Mouse (Mus musculus) neural tube, embryonic 15.5 days (tissue): Measurements from ENCODE around the gene Ralgps1. TPM values are rescaled to one million over a fixed set of nuclear protein-coding genes. Genes with fewer than 3 reads are reported as not detected.
A peak's percentile ranks its signal among the peaks of the same experiment; 100 is the strongest.
"Not testable (repeated sequence)": the region's sequence is repeated elsewhere in the genome, so short reads cannot be mapped to it uniquely, and the experiment has no call there.

Experiments used
- ATAC-seq: fragments of 200-750 bp; cut with Nextera tagmentation; 2 replicates; pipeline ENCODE4 v1.8.0; 2017; ENCODE audit warnings: mild to moderate bottlenecking, moderate TSS enrichment, moderate library complexity; ENCODE audit not compliant: low FRiP score
- H3K27ac ChIP-seq: fragments of 300-500 bp; sonication (generic); replicated peaks from 2 replicates; pipeline ENCODE4 v1.5.1; 2015; ENCODE audit warnings: mild to moderate bottlenecking, inconsistent platforms
- H3K27me3 ChIP-seq: fragments of 300-500 bp; sonication (generic); replicated peaks from 2 replicates; pipeline ENCODE4 v1.6.1; 2015; ENCODE audit warnings: inconsistent platforms
- H3K36me3 ChIP-seq: fragments of 300-500 bp; sonication (generic); 2 replicates; pipeline ENCODE4 v1.6.1; 2015; ENCODE audit warnings: inconsistent platforms
- H3K4me1 ChIP-seq: fragments of 300-500 bp; sonication (generic); 2 replicates; pipeline ENCODE4 v1.6.1; 2015; ENCODE audit warnings: inconsistent platforms
- H3K4me2 ChIP-seq: fragments of 300-500 bp; sonication (generic); 2 replicates; pipeline ENCODE4 v1.6.1; 2015; ENCODE audit warnings: inconsistent platforms, mild to moderate bottlenecking, moderate library complexity
- H3K4me3 ChIP-seq: fragments of 300-500 bp; sonication (generic); replicated peaks from 2 replicates; pipeline ENCODE4 v1.5.1; 2015; ENCODE audit warnings: mild to moderate bottlenecking, inconsistent platforms
- H3K9ac ChIP-seq: fragments of 300-500 bp; sonication (generic); replicated peaks from 2 replicates; pipeline ENCODE4 v1.6.1; 2015; ENCODE audit warnings: mild to moderate bottlenecking, inconsistent platforms
- H3K9me3 ChIP-seq: fragments of 300-500 bp; sonication (generic); replicated peaks from 2 replicates; pipeline ENCODE4 v1.6.1; 2016; ENCODE audit warnings: inconsistent platforms
- WGBS: fragments of 180-500 bp; shearing (Covaris S2); methylation state at CpG from one replicate; pipeline ENCODE4 v1.1.7; 2015; ENCODE audit warnings: mixed read lengths; 5-methylcytosine and 5-hydroxymethylcytosine counted together
- polyA plus RNA-seq: library from polyadenylated mRNA; unstranded; fragments of >200 nt; fragmentation: Nextera tagmentation; extraction: Ambion mirVana; gene quantifications from 2 replicates; pipeline ENCODE4 v1.2.1, GENCODE M21; 2015

Ralgps1 gene
- polyA plus RNA-seq, 1 experiment from 2014 or later = 34.9 TPM

DNA sequence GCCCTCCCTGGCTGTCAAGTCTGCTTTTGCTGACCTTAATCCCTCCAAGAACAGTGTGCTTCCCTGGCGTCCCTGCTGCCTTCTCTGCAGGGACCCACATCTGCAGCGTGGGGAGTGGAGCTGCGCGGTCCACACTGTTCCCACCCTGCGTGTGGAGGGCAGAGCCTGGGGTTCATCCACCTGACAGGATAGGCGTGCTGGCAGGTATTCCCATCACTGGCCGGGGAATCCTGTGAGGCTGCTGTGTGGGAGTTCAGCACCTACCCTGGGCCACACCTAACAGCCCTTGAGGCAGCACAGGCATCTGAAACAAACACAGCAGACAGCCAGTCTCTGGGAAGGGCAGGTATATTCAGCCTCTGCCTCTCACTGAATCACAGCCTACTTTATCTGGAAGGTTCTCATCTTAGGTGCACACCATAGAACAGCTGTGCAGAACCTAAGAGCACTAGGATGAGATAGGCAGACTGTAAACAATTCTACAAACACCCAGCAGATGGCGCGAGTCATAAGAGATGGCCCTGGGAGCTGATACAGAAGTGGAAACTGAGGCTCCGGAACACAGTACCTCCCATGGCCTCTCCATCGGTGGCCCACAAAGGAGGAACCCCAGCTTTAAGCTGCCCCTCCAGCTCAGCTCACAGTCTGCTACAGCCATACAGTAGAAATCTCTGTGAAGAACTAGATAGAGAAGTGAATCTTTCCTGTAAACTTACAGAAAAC is 152.2 kb downstream of the Ralgps1 start:
- H3K27me3 ChIP-seq = no peaks in the 10 kb centered on the region
- H3K4me1 ChIP-seq = peaks cover 51% of the 10 kb centered on the region
- 71% methylated on average over 11 of the region's 11 CpGs for WGBS
- no peak overlapping the region; the same call in 1 of the 2 replicates for H3K9ac ChIP-seq
- no peaks in the 10 kb centered on the region for H3K36me3 ChIP-seq
- H3K9me3 ChIP-seq = no peaks in the 10 kb centered on the region
- H3K4me3 ChIP-seq = no peak overlapping the region
- no peak overlapping the region for H3K27ac ChIP-seq
- ATAC-seq = no peak
- no peak overlapping the region for H3K4me2 ChIP-seq

DNA sequence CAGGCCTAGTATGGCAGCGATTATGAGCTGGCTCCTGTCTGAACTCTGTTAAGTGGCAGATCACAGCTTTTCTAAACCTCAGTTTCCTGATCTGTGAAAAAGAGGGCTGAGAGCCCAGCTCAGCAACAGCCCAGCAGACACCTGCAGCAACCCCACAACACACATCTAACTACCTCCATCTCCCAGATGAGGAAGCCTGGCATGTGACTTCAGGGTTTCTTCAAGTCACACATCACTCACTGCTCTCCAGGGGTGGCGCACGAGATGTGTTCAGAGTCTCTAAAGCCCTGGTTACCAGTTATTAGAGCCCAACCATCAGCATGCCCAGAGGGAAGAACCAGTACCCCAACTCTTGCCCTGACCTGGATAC is 153.9 kb downstream of the Ralgps1 start:
- Histone ChIP-seq H3K9me3 (no peaks in the 10 kb centered on the region), H3K4me2 (peak overlapping the region; percentile 56), H3K27ac (no peak overlapping the region), H3K36me3 (no peaks in the 10 kb centered on the region), H3K4me3 (no peak overlapping the region), H3K4me1 (peaks cover 46% of the 10 kb centered on the region), H3K27me3 (no peaks in the 10 kb centered on the region), H3K9ac (peak overlapping the region; percentile 29; the same call in 1 of the 2 replicates)
- ATAC-seq = no peak
- WGBS = 54% methylated on average over 3 of the region's 3 CpGs

DNA sequence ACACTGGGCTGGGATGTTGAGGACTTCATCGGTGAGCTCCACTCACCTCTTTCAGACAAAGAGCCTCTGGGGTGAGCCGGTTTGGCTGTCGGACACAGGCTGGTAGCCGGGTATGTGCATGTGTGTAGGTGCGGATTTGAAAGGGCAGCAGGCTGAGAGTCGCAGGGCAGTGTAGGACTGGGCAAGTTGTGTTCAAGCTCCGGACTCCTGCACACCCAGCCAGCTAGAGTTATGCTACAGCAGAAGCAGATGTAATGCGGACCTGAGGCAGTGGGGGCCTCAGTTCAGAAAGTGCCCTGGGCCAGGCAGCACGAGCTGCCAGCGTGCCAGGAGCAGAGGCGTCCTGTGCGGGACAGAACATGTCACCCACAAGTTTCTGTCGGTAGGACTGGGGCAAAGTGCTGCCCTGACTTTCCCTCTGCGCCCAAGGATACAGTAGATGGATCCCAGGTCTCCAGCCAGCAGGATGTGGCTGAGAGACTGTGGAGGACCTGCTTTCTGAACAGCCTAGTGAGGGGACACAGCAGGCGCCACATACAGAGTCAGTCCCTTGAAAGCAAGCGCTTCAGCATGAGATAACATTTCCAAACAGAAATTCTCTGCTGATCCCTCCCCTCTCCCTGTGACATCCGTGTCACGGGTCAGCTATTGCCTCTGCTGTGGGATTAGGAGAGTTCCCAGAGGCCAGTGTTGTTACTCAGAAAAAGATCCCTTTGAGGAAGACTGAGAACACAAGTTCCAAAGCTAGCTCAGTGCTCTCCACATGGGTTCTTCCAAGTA is 154.5 kb downstream of the Ralgps1 start:
- WGBS = 18% methylated on average over 18 of the region's 18 CpGs

DNA sequence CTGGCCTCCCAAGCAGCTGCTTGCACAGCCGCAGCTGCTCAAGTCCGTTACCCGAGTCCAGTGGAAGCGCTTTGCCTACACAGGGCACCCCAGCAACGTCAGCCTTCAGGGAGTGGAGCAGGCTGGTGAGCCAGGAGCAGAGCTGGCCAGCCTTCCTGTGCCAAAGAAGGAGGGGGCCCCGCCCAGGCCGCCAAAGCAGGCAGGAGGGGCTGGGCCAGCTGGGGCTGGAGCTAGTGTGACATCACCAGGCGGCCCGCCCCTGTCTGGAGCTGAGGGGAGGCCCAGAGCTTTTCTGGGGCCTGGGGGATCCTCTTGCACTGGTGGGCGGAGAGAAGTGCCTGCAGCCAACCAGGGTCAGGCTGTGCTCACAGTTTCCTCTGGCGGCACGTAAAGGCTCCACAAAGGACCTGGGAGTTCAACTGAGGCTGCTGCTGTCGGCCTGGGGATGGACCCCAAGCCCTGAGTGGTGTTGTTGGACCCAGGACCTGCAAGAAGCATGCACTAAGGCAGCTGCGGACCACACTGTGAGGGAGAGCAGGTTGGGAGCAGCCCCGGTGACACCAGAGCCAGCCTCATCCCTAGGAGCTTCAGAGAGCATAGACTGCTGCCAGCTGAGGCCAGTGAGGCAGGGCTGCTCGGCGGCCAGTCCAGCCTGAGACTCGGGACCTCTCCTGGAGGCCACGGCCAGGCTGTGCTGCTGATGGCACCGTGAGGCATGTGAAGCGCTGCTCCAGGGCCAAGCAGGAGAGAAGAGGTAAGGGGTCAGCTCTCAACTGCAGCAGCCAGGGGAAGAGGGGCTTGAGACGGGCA is 155.4 kb downstream of the Ralgps1 start, which contains the start of gene Angptl2:
Angptl2 (plus strand) TSS at position 370 of the 810 bp plus-strand sequence.
- Histone ChIP-seq H3K4me1 (peaks cover 43% of the 10 kb centered on the region), H3K4me3 (peak within 1 kb of the TSS; percentile 37), H3K27ac (peak within 1 kb of the TSS; percentile 76), H3K9ac (peak within 1 kb of the TSS; percentile 29), H3K36me3 (no peaks in the 10 kb centered on the region), H3K4me2 (peak within 1 kb of the TSS; percentile 56), H3K27me3 (no peaks in the 10 kb centered on the region), H3K9me3 (no peaks in the 10 kb centered on the region)
- peak; percentile 83 for ATAC-seq
- 5% methylated on average over 22 of the region's 22 CpGs for WGBS

More for the DNA sequence above, 154.5 kb downstream of the Ralgps1 start:
- Histone ChIP-seq H3K9ac (peak overlapping the region; percentile 29), H3K27ac (peak overlapping the region; percentile 76; the same call in 1 of the 2 replicates), H3K9me3 (no peaks in the 10 kb centered on the region), H3K4me3 (peak overlapping the region; percentile 37), H3K27me3 (no peaks in the 10 kb centered on the region), H3K36me3 (no peaks in the 10 kb centered on the region), H3K4me2 (peak overlapping the region; percentile 56), H3K4me1 (peaks cover 46% of the 10 kb centered on the region)
- no peak for ATAC-seq

DNA sequence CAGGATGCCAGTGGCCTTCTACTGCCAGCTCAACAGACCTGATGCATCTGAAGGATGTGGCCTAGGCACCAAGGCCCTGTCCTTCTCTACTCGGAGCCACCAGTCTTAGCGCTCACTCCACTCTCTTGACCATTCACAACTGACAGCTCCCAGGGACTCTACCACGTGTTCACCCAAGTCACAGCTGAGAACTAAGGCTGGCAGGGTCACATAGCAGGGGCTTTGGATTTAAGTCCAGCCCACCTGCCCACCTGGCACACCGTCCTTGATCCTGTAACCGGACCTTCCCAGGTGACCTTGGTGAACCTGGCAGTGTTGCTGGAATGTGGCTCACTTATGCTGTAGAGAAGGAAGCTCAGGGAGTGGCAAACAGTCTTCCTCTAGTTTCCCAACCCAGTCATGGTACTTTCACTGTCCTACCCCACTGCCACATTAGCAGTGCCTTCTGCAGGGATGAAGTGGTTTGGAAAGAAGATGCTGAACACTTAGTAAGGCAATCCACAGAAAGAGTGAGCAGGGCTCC is 156.0 kb downstream of the Ralgps1 start:
- peak overlapping the region; percentile 56 for H3K4me2 ChIP-seq
- no peak for ATAC-seq
- 82% methylated on average over 5 of the region's 5 CpGs for WGBS
- no peaks in the 10 kb centered on the region for H3K27me3 ChIP-seq
- H3K4me1 ChIP-seq = peaks cover 41% of the 10 kb centered on the region
- no peaks in the 10 kb centered on the region for H3K36me3 ChIP-seq
- H3K27ac ChIP-seq = peak overlapping the region; percentile 76
- no peaks in the 10 kb centered on the region for H3K9me3 ChIP-seq
- H3K9ac ChIP-seq = peak overlapping the region; percentile 29; the same call in 1 of the 2 replicates
- peak overlapping the region; percentile 37; the same call in 1 of the 2 replicates for H3K4me3 ChIP-seq

DNA sequence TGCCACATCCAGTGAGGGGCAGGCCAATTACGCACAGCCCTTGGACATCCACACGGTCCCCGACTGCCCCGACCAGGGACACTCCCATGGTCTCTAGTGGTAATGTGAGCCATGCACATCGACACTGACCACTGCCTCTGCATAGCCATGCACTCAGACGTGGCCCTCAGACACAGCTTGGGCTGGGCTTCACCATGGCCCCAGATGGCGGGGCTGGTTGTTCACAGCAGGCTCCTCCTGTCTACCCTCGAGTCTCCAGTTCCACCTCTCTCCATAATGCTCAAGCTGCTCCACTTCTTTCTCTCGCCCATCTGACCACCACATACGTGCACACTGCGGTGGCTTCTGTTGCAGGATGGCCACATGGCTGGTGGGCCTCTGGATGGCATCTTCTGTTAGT is 160.0 kb downstream of the Ralgps1 start:
- peaks cover 27% of the 10 kb centered on the region for H3K4me1 ChIP-seq
- not testable (repeated sequence) for ATAC-seq, H3K27ac ChIP-seq, H3K4me2 ChIP-seq, H3K4me3 ChIP-seq, H3K27me3 ChIP-seq, H3K36me3 ChIP-seq, H3K9ac ChIP-seq, H3K9me3 ChIP-seq
- 85% methylated on average over 11 of the region's 11 CpGs for WGBS

DNA sequence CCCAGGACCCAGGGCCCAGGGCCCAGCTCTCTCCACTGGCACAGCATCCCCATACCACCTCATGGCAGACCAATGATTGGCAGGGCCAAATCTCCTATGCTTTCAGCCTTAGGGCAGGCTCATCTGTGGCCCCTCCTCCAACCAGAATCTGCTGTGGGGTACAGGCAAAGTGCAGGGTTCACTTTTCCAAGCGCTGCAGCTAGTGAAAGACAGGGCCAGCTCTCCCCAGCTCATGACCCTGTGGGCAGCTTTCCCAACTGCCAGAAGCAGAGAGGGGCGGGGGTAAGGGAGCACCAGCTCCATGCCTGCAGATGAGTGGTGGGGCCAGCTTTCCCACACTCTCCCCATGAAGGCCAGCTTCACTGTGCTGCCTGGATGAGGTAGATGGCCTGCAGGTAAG is 160.4 kb downstream of the Ralgps1 start:
- Histone ChIP-seq H3K4me2 (no peak overlapping the region), H3K36me3 (no peaks in the 10 kb centered on the region), H3K9me3 (no peaks in the 10 kb centered on the region), H3K4me3 (no peak overlapping the region), H3K27me3 (no peaks in the 10 kb centered on the region), H3K9ac (no peak overlapping the region), H3K4me1 (peaks cover 27% of the 10 kb centered on the region), H3K27ac (no peak overlapping the region)
- 84% methylated on average over 2 of the region's 2 CpGs for WGBS
- ATAC-seq = no peak

DNA sequence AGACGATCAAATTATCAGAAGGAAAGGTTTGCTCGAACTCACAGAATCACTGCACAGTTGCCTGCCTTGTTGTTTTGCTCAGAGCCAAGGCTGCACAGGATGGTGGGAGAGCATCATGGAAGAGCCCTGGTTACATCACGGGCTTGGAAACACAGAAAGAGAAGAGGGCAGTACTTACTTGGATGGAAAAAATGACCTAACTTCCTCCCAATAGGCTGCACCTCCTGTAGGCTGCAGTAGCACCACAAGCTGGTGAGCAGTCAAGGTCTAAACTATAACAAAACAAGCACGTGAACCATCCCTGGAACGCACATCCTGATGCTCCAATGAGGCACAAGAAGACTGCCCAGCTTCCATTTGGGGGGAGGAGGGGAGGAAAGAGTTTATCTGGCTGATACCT is 163.2 kb downstream of the Ralgps1 start:
- no peaks in the 10 kb centered on the region for H3K36me3 ChIP-seq
- H3K27ac ChIP-seq = no peak overlapping the region
- no peaks in the 10 kb centered on the region for H3K27me3 ChIP-seq
- peaks cover 39% of the 10 kb centered on the region for H3K4me1 ChIP-seq
- ATAC-seq = no peak
- H3K9ac ChIP-seq = no peak overlapping the region
- no peaks in the 10 kb centered on the region for H3K9me3 ChIP-seq
- 87% methylated on average over 5 of the region's 5 CpGs for WGBS
- no peak overlapping the region for H3K4me3 ChIP-seq
- H3K4me2 ChIP-seq = no peak overlapping the region

DNA sequence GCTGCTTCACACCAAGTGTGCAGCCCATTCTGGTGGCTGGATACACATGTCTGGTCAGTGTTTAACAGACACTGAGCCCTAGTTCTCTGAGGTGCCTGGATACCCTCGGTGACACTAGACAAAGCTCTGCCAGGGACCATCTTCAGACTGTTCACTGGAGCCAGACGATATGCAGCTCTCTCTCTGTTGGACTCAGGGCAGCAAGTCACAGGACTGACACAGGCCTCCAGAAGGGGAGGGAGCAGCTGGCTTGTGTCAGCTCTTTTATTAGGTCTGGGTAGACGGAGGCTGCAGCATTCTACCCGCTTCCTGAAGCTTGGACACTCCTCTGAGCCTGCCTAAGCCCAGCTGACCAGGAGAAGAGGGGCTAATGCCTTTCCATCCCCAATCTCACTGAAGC is 164.2 kb downstream of the Ralgps1 start:
- H3K9me3 ChIP-seq = no peaks in the 10 kb centered on the region
- peaks cover 43% of the 10 kb centered on the region for H3K4me1 ChIP-seq
- H3K4me2 ChIP-seq = no peak overlapping the region
- H3K36me3 ChIP-seq = no peaks in the 10 kb centered on the region
- no peaks in the 10 kb centered on the region for H3K27me3 ChIP-seq
- no peak for ATAC-seq
- 14% methylated on average over 4 of the region's 4 CpGs for WGBS
- no peak overlapping the region for H3K9ac ChIP-seq
- H3K27ac ChIP-seq = peak overlapping the region; percentile 66; the same call in 1 of the 2 replicates
- no peak overlapping the region for H3K4me3 ChIP-seq

DNA sequence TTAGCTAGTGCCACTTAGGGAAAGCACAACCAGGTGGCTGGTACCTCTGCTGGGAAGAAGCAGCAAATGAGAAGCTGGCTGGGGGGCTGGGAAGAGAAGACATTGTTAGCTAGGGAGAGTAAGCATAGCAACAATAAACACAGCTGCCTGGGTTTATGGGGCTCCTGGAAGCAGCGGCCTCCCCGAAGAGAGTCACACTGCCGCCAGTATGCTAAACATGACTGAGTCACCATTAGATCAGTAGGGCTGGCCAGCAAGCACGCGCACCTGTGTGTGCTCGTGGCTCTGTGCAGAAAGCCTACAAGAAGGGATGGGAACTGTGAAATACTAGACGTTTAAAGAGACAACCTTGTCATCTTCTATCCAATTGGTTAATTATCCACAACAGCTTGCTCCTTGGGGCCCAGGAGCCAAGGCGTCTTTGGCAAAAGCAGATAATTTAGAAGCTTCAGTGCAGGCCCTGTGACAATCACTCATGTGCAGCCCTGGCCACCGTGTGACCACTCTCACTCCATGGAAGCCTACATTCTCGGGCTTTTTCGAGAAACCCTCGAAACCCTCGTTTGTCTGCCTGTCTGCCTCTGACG is 165.3 kb downstream of the Ralgps1 start:
- Histone ChIP-seq H3K27ac (peak overlapping the region; percentile 66), H3K4me3 (no peak overlapping the region), H3K36me3 (no peaks in the 10 kb centered on the region), H3K9ac (no peak overlapping the region), H3K4me1 (peaks cover 46% of the 10 kb centered on the region), H3K4me2 (0 out of 2 replicates have a peak overlapping the region, but pooled peaks have one; percentile 1), H3K9me3 (no peaks in the 10 kb centered on the region), H3K27me3 (no peaks in the 10 kb centered on the region)
- ATAC-seq = peak; percentile 55; the same call in 1 of the 2 replicates
- WGBS = 28% methylated on average over 14 of the region's 14 CpGs

DNA sequence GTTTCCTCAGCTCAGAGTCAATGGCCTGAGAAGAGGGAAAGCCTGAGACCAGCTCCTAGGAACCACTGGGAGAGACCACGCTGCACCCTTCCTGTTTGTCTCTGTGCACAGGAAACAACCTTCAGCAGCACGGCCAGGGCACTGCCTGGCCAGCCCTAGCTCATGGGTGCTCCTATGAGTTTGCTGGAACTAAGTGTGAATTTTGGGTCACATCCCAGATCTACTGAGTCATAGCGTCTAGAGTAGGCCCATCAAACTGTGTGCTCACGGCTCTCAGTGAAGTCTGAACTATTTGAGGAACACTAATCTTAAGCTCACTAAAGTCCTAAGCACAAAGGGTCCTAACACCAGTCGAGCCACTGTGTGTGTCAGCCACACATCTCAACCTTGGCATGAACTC is 166.3 kb downstream of the Ralgps1 start:
- Histone ChIP-seq H3K36me3 (no peaks in the 10 kb centered on the region), H3K4me3 (no peak overlapping the region), H3K9ac (no peak overlapping the region), H3K4me2 (no peak overlapping the region), H3K9me3 (no peaks in the 10 kb centered on the region), H3K27ac (peak overlapping the region; percentile 14; the same call in 1 of the 2 replicates), H3K4me1 (peaks cover 49% of the 10 kb centered on the region), H3K27me3 (no peaks in the 10 kb centered on the region)
- WGBS = 84% methylated on average over 5 of the region's 5 CpGs
- ATAC-seq = no peak
